Mouse (Mus musculus): Measurements from ENCODE around the gene Slit3. TPM values are rescaled to one million over a fixed set of nuclear protein-coding genes. Genes with fewer than 3 reads are reported as not detected.

The Slit3 gene
- polyA plus RNA-seq, 1 experiment from 2014 or later: 24.1 TPM

MicroRNAs encoded within 50 kb of the gene (microRNA counts, 519-probe panel; counts per million panel counts)
- 3,571 counts per million, percentile 83 among the panel's probes with 10 or more counts for microRNA mmu-miR-218

Small RNA genes within 50 kb of the gene (microRNA-seq; reads per million reads assigned to microRNA genes)
- 40.5 reads per million, percentile 41 among the genes with 10 or more reads in this experiment for gene Mir218-2 (ENCODE audit: borderline number of aligned reads)
